ENCODE assay signal across 30 mouse cellular contexts in the genomic region with DNA sequence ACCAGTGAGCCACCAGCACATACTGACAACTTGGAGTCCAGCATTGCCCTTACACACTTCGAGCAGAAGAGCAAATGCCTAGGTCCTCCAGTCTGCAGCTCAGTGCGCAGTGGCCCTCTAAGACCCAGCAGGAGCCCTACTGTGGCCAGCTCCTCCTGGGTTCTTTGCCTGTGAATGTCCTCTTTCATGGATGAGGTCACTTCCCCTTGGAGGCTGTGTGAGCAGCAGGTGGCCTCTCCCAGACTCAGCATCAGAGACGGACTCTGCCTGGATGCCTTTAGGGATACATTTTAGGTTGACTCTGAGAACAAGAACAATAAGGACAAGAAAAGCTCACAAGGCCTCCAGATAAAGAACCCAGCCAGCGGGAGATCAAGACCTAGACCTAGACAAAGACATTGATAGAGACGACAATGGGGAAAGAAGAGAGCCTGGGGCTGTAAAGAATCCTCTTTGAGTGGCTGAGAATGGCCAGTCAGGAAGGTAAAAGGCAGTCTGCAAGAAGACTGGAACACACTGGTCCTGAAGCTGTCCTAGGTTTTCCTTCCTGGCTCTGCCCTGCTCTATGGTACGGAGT. TPM values are rescaled to one million over a fixed set of nuclear protein-coding genes. Genes with fewer than 3 reads are reported as not detected.
DNase-seq lines count a peak whose midpoint lies in the region; ATAC-seq and TF ChIP-seq lines count a peak whose summit lies in the region.
"Had no signal": no experiment of that assay in that cellular context is flagged by ENCODE, and none has a peak within 500 bp of the region (broad histone marks: within the 10 kb centered on the region; RNA-seq: fewer than 3 reads in every experiment).

No protein-coding gene starts in this region.

- WGBS in kidney, postnatal 0 days = 81% methylated on average over 5 of the region's 6 CpGs
- 92% methylated on average over 6 of the region's 6 CpGs for WGBS in kidney, adult 2 months

- TF ChIP-seq POLR2A in kidney, adult 2 months (IDR thresholded peaks at IDR 0.05; ENCODE audit: low read depth, low read length) = no peak
- TF ChIP-seq POLR2A in ES-Bruce4 (IDR thresholded peaks at IDR 0.05; ENCODE audit: insufficient read depth, low read length) = no peak

- H3K4me2 ChIP-seq in kidney, postnatal 0 days (ENCODE audit: low read length) = no peak overlapping the region
- H3K4me2 ChIP-seq: forebrain, embryonic 13.5 days; hindbrain, embryonic 12.5 days; limb, embryonic 15.5 days; liver, embryonic 13.5 days; midbrain, embryonic 13.5 days; neural tube, embryonic 13.5 days; stomach, embryonic 15.5 days had no signal

- peaks cover 21% of the 10 kb centered on the region for H3K4me1 ChIP-seq in kidney, postnatal 0 days (replicated peaks; ENCODE audit: insufficient read depth, low read length)
- no peaks in the 10 kb centered on the region for H3K4me1 ChIP-seq in kidney, adult 2 months (ENCODE audit: control insufficient read depth, insufficient read depth, low read length)
- H3K4me1 ChIP-seq in ES-Bruce4 (ENCODE audit: control insufficient read depth, insufficient read depth, low read length) = peaks cover 5% of the 10 kb centered on the region

- peak; percentile 66 for DNase-seq in cerebellum, adult 9-10 months
- DNase-seq in cerebellum, postnatal 10 days = no peak
- DNase-seq in kidney, postnatal 0 days (ENCODE audit: low spot score) = no peak
- no peak for DNase-seq in kidney, adult 2 months
- DNase-seq in brain, adult 2 months (ENCODE audit: low read depth, low spot score) = peak; percentile 79
- DNase-seq in adrenal gland, postnatal 4 days (ENCODE audit: low spot score in 2 of 2) = no peak
- DNase-seq: adrenal gland, adult 2 months; adrenal gland, postnatal 36 days; cerebellum, adult 11 months; gastrocnemius, postnatal 10 days; liver, embryonic 13.5 days; lung, adult 18-20 months; lung, postnatal 4 days; right cerebral cortex, postnatal 14 days; thymus, adult 18-20 months; thymus, postnatal 25 days had no signal

- no peak for TF ChIP-seq CTCF in kidney, postnatal 0 days (IDR thresholded peaks at IDR 0.05; ENCODE audit: low read depth)
- no peak for TF ChIP-seq CTCF in kidney, adult 2 months (conservative IDR thresholded peaks at IDR 0.05; ENCODE audit: insufficient read depth, insufficient read length, low read depth, low read length)
- TF ChIP-seq CTCF in ES-Bruce4 (IDR thresholded peaks at IDR 0.05; ENCODE audit: low read depth, low read length) = no peak

- no peaks in the 10 kb centered on the region for H3K36me3 ChIP-seq in kidney, postnatal 0 days (ENCODE audit: insufficient read depth, low read length)
- H3K36me3 ChIP-seq in kidney, adult 2 months (ENCODE audit: control insufficient read depth, insufficient read depth, low read length) = no peaks in the 10 kb centered on the region
- H3K36me3 ChIP-seq in ES-Bruce4 (ENCODE audit: control insufficient read depth, insufficient read depth, low read length, poor library complexity, severe bottlenecking) = no peaks in the 10 kb centered on the region
- H3K36me3 ChIP-seq: hindbrain, embryonic 12.5 days; limb, embryonic 15.5 days; liver, embryonic 13.5 days; midbrain, embryonic 13.5 days; neural tube, embryonic 13.5 days; stomach, embryonic 15.5 days had no signal

- peak; percentile 84 for TF ChIP-seq EP300 in ES-Bruce4 (IDR thresholded peaks at IDR 0.05; ENCODE audit: insufficient read depth, low read depth, low read length)

- H3K27ac ChIP-seq in kidney, postnatal 0 days = peak overlapping the region; percentile 68
- no peak overlapping the region for H3K27ac ChIP-seq in kidney, adult 2 months (ENCODE audit: insufficient read depth, low read depth, low read length)
- no peak overlapping the region for H3K27ac ChIP-seq in ES-Bruce4 (ENCODE audit: insufficient read depth, low read length)
- H3K27ac ChIP-seq: forebrain, embryonic 13.5 days; hindbrain, embryonic 12.5 days; limb, embryonic 15.5 days; liver, embryonic 13.5 days; midbrain, embryonic 13.5 days; neural tube, embryonic 13.5 days; stomach, embryonic 15.5 days had no signal

- H3K9me3 ChIP-seq in kidney, postnatal 0 days (replicated peaks; ENCODE audit: low read length) = no peaks in the 10 kb centered on the region
- no peaks in the 10 kb centered on the region for H3K9me3 ChIP-seq in ES-Bruce4 (replicated peaks; ENCODE audit: control insufficient read depth, insufficient read depth, low read length, poor library complexity, severe bottlenecking)
- H3K9me3 ChIP-seq: forebrain, embryonic 13.5 days; hindbrain, embryonic 12.5 days; limb, embryonic 15.5 days; liver, embryonic 13.5 days; midbrain, embryonic 13.5 days; neural tube, embryonic 13.5 days; stomach, embryonic 15.5 days had no signal

- H3K9ac ChIP-seq in kidney, postnatal 0 days (ENCODE audit: low read depth, low read length) = no peak overlapping the region
- no peak overlapping the region for H3K9ac ChIP-seq in ES-Bruce4 (ENCODE audit: low read depth, poor library complexity, severe bottlenecking)
- H3K9ac ChIP-seq: forebrain, embryonic 13.5 days; hindbrain, embryonic 12.5 days; limb, embryonic 15.5 days; liver, embryonic 13.5 days; midbrain, embryonic 13.5 days; neural tube, embryonic 13.5 days; stomach, embryonic 15.5 days had no signal

- H3K4me3 ChIP-seq in kidney, postnatal 0 days (replicated peaks; ENCODE audit: low read depth, low read length) = no peak overlapping the region
- H3K4me3 ChIP-seq in kidney, adult 2 months (ENCODE audit: insufficient read depth, low read depth, low read length) = no peak overlapping the region
- H3K4me3 ChIP-seq in ES-Bruce4 (ENCODE audit: low read depth, low read length) = no peak overlapping the region
- H3K4me3 ChIP-seq: forebrain, embryonic 13.5 days; hindbrain, embryonic 12.5 days; limb, embryonic 15.5 days; liver, embryonic 13.5 days; midbrain, embryonic 13.5 days; neural tube, embryonic 13.5 days; stomach, embryonic 15.5 days had no signal

- no peak for ATAC-seq in kidney, postnatal 0 days (replicated peaks; ENCODE audit: low FRiP score, low read depth)
- ATAC-seq: activated CD4-positive, CD25-positive, alpha-beta regulatory T cell, adult 4 months; forebrain, embryonic 13.5 days; intestine, embryonic 16.5 days; lung, postnatal 0 days; midbrain, embryonic 13.5 days had no signal

- no peaks in the 10 kb centered on the region for H3K27me3 ChIP-seq in kidney, postnatal 0 days (ENCODE audit: insufficient read depth, low read length)
- H3K27me3 ChIP-seq in kidney, adult 2 months (replicated peaks; ENCODE audit: control insufficient read depth, insufficient read depth, low read length) = no peaks in the 10 kb centered on the region
- no peaks in the 10 kb centered on the region for H3K27me3 ChIP-seq in ES-Bruce4 (ENCODE audit: control insufficient read depth, insufficient read depth, low read length, poor library complexity, severe bottlenecking)
- H3K27me3 ChIP-seq: neural tube, embryonic 13.5 days; stomach, embryonic 15.5 days had no signal

RNA-seq across cellular contexts. Expression of a gene that starts 17.0 kb away (rescaled TPM):
- polyA plus RNA-seq in kidney, postnatal 0 days (2015; fragmentation: Nextera tagmentation; extraction: Ambion mirVana) = 0.13 TPM in 1 of 2 replicates, not detected in the other
- 0.12 and 0.89 TPM in 2 replicates for polyA plus RNA-seq in kidney, adult 2 months (2012; rRNA removed)
- polyA plus RNA-seq in ES-Bruce4 (2011; ENCODE audit: insufficient read depth, insufficient read length, low read depth, missing spikeins) = not detected in 2 replicates
- total RNA-seq in adrenal gland, postnatal 4 days (2021) = under 1 TPM; 0.34 to 0.84 TPM
- total RNA-seq: granulocyte monocyte progenitor cell, adult 5-6 weeks; heart, postnatal 25 days; layer of hippocampus, postnatal 10 days; megakaryocyte-erythroid progenitor cell, adult 5-6 weeks had no signal
- polyA plus RNA-seq: activated CD4-positive, CD25-positive, alpha-beta regulatory T cell, adult 4 months; forebrain, embryonic 13.5 days had no signal

RNA-seq across cellular contexts. Expression of a gene that starts 25.0 kb away (rescaled TPM):
- 11.7 and 13.7 TPM in 2 replicates for polyA plus RNA-seq in kidney, postnatal 0 days (2015; fragmentation: Nextera tagmentation; extraction: Ambion mirVana)
- polyA plus RNA-seq in kidney, adult 2 months (2012; rRNA removed) = 13.5 and 16.6 TPM in 2 replicates
- polyA plus RNA-seq in ES-Bruce4 (2011; ENCODE audit: insufficient read depth, insufficient read length, low read depth, missing spikeins) = 0.18 TPM in 1 of 2 replicates, not detected in the other
- 100 to 1,000 TPM in 1 of 2 experiments, 10 to 100 TPM in 1; 88.6 to 106 TPM for total RNA-seq in adrenal gland, postnatal 4 days (2021)
- total RNA-seq: granulocyte monocyte progenitor cell, adult 5-6 weeks; megakaryocyte-erythroid progenitor cell, adult 5-6 weeks had no signal

RNA-seq across cellular contexts. Expression of a gene that starts 28.3 kb away (rescaled TPM):
- 2.1 and 2.4 TPM in 2 replicates for polyA plus RNA-seq in kidney, postnatal 0 days (2015; fragmentation: Nextera tagmentation; extraction: Ambion mirVana)
- 0.56 TPM in 2 replicates for polyA plus RNA-seq in kidney, adult 2 months (2012; rRNA removed)
- 1.3 and 1.8 TPM in 2 replicates for polyA plus RNA-seq in ES-Bruce4 (2011; ENCODE audit: insufficient read depth, insufficient read length, low read depth, missing spikeins)
- total RNA-seq in adrenal gland, postnatal 4 days (2021) = 1 to 10 TPM in 1 of 2 experiments, under 1 TPM in 1; 0.81 to 3.4 TPM
- polyA plus RNA-seq: activated CD4-positive, CD25-positive, alpha-beta regulatory T cell, adult 4 months had no signal

Comparison
In these comparisons a context has a peak if more than half of its experiments do, and no peak if none do; other contexts are left out.
1. DNase-seq: peak in cerebellum, adult 9-10 months (single experiment) and brain, adult 2 months (single experiment); none in cerebellum, postnatal 10 days (0 of 2), kidney, postnatal 0 days (single experiment), kidney, adult 2 months (single experiment) and adrenal gland, postnatal 4 days (0 of 2).